Mouse (Mus musculus): ENCODE data around the gene Ccdc78. TPM values are rescaled to one million over a fixed set of nuclear protein-coding genes. Genes with fewer than 3 reads are reported as not detected.

The Ccdc78 gene
- total and polyA plus RNA-seq, 2 experiments from 2014 or later: 0.10 to 1.2 TPM

DNA sequence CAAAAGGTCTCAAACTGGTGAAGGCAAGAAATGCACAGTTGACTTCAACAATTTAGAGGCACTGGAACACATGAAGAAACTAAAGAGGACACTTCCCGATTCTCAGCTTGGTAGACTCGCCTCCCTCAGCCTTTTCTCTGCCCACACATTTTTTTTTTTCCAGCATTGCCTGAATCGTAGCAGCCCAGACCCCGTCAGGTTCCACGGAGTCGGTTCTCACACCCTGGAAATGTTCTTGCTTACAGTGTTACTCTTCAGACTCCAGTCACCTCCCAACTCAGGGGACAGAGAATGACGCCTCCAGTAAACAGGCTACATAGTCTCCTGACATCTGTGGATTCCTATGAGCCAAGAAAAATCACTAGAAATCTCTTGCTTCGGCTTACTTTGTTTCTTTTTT, 26.2 kb upstream of the Ccdc78 start:
- H3K9me3 ChIP-seq (ENCODE audit: low read length): no peaks in the 10 kb centered on the region
- no peaks in the 10 kb centered on the region for H3K36me3 ChIP-seq (ENCODE audit: insufficient read depth, low read length)
- H3K27ac ChIP-seq: no peak overlapping the region
- no peak overlapping the region for H3K4me3 ChIP-seq (ENCODE audit: low read length)
- WGBS: 79% methylated on average over 8 of the region's 8 CpGs
- no peaks in the 10 kb centered on the region for H3K4me1 ChIP-seq (ENCODE audit: insufficient read depth, low read length)
- H3K9ac ChIP-seq (replicated peaks; ENCODE audit: low read length): no peak overlapping the region
- ATAC-seq (no peak), DNase-seq (ENCODE audit: low spot score) (no peak)
- no peak for TF ChIP-seq CTCF (IDR thresholded peaks at IDR 0.05; ENCODE audit: low read depth)
- no peak overlapping the region for H3K4me2 ChIP-seq (ENCODE audit: low read depth, low read length)
- H3K27me3 ChIP-seq (ENCODE audit: insufficient read depth, low read length): no peaks in the 10 kb centered on the region

DNA sequence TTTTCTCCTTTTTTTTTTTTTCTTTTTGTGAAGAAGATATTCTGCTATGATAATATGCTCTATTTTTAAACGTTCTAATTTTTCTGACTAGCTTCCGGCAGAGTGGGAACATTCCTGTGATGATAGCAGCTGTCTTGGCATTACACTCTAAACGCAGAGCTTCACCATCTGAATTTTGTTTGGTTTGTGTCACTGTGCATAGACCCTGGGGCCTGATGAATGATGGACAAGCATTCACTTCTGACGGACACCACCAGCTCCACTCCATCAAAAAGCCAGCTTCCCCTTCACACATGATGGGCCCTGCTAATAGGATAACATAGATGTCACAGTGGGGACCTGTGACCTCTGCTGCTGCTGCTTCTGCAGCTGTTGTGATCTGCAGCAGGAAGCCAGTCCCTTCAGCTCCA, 24.8 kb upstream of the Ccdc78 start:
- no peak overlapping the region for H3K4me3 ChIP-seq (ENCODE audit: low read length)
- ATAC-seq (no peak), DNase-seq (ENCODE audit: low spot score) (no peak)
- H3K36me3 ChIP-seq (ENCODE audit: insufficient read depth, low read length): no peaks in the 10 kb centered on the region
- H3K27me3 ChIP-seq (ENCODE audit: insufficient read depth, low read length): no peaks in the 10 kb centered on the region
- H3K27ac ChIP-seq: no peak overlapping the region
- no peaks in the 10 kb centered on the region for H3K4me1 ChIP-seq (ENCODE audit: insufficient read depth, low read length)
- WGBS: 19% methylated on average over 4 of the region's 4 CpGs
- H3K4me2 ChIP-seq (ENCODE audit: low read depth, low read length): no peak overlapping the region
- no peak for TF ChIP-seq CTCF (IDR thresholded peaks at IDR 0.05; ENCODE audit: low read depth)
- H3K9me3 ChIP-seq (ENCODE audit: low read length): no peaks in the 10 kb centered on the region
- H3K9ac ChIP-seq (replicated peaks; ENCODE audit: low read length): no peak overlapping the region

DNA sequence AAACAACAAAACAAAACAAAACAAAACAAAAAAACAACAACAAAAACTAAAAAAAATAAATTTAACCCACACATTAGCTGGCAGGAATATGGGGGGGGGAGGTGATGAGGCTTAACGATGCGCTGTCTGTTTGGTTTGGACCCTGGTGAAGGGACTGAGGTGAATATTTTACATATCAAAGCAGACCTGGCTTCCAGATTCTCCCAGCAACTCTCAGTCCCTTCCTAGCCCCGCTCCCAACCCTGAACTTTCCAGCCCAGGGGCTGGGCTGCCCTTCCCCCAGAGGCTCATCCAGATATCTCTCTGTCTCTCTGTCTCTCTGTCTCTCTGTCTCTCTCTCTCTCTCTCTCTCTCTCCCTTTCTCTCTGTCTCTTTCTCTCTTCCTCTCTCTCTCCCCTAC, 23.8 kb upstream of the Ccdc78 start:
- WGBS: 32% methylated on average over 3 of the region's 3 CpGs
- Histone ChIP-seq H3K9ac (replicated peaks; ENCODE audit: low read length) (no peak overlapping the region), H3K4me3 (ENCODE audit: low read length) (no peak overlapping the region), H3K36me3 (ENCODE audit: insufficient read depth, low read length) (no peaks in the 10 kb centered on the region), H3K9me3 (ENCODE audit: low read length) (no peaks in the 10 kb centered on the region), H3K27me3 (ENCODE audit: insufficient read depth, low read length) (no peaks in the 10 kb centered on the region), H3K27ac (no peak overlapping the region), H3K4me1 (ENCODE audit: insufficient read depth, low read length) (no peaks in the 10 kb centered on the region), H3K4me2 (ENCODE audit: low read depth, low read length) (no peak overlapping the region)
- TF ChIP-seq CTCF (IDR thresholded peaks at IDR 0.05; ENCODE audit: low read depth): no peak
- DNase-seq (ENCODE audit: low spot score): no peak
- ATAC-seq: no peak

DNA sequence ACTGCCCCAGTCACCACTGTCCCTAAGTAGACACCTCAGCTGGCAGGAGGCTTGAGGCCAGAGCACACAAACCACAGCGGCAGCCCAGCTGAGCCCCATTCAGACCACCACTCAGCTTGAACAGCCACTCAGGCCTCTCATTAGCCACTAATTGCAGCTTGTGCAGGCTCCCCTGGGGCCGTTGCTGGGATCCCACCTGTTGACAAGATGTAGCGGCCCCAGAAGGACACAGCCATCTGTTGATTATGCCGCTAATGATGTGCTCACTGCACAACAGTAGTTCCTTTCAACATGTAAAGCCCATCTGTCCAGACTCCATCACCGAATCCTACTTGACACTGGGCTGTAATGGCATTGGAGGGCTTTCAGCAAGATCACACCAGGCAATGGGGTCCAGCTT, 20.5 kb upstream of the Ccdc78 start:
- Histone ChIP-seq H3K9ac (replicated peaks; ENCODE audit: low read length) (no peak overlapping the region), H3K4me2 (ENCODE audit: low read depth, low read length) (no peak overlapping the region), H3K4me1 (ENCODE audit: insufficient read depth, low read length) (no peaks in the 10 kb centered on the region), H3K4me3 (ENCODE audit: low read length) (no peak overlapping the region), H3K27ac (no peak overlapping the region), H3K36me3 (ENCODE audit: insufficient read depth, low read length) (no peaks in the 10 kb centered on the region), H3K9me3 (ENCODE audit: low read length) (no peaks in the 10 kb centered on the region), H3K27me3 (ENCODE audit: insufficient read depth, low read length) (no peaks in the 10 kb centered on the region)
- ATAC-seq (no peak), DNase-seq (ENCODE audit: low spot score) (no peak)
- 38% methylated on average over 5 of the region's 5 CpGs for WGBS
- TF ChIP-seq CTCF (IDR thresholded peaks at IDR 0.05; ENCODE audit: low read depth): no peak

DNA sequence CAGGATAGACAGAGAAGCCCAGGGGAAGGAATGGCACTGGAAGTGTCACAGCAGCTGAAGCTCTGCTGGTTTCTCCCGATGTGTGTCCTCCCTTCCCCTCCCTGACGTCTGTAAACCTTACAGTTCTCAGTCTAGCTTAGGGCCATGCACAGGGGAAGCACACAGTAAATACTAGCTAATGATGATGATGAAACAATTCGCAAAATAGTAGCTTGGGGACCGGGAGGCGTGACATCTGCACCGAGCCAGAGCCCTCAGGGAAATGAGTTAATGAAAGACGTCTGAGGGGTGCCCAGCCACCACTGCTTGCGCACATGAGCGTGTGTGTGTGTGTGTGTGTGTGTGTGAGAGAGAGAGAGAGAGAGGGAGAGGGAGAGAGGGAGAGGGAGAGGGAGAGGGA, 17.0 kb upstream of the Ccdc78 start:
- 43% methylated on average over 9 of the region's 9 CpGs for WGBS
- no peaks in the 10 kb centered on the region for H3K27me3 ChIP-seq (ENCODE audit: insufficient read depth, low read length)

DNA sequence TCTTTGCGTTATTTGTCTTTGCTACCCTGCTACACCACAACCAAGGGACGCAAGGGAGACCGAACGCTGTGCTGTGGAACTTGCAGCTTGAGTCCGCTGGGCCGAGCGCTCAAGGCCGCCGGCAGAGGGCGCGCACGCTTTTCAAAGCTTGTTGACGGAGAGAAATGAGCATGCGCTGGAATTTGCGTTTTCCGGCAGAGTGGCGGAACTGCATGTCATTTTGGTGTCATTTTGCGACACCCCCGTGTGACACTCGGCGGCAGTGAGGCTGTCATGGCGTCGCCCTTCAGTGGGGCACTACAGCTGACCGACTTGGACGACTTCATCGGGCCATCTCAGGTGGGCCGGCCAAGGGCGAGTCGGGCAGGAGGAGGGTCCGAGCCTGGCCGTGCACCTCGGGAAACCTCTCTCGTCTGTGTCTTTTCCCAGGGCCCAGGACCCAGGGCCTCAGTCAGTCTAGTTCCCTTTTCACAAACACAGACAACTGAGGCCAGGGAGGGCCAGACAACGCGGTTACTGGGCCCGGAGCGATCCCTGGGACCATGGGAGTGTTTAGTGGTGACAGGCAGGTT, 12.7 kb upstream of the Ccdc78 start, which contains the start of gene Narfl:
Gene Narfl, plus strand, starts transcription at position 228 of the 572 bp plus-strand sequence.
- TF ChIP-seq CTCF (IDR thresholded peaks at IDR 0.05; ENCODE audit: low read depth): peak; percentile 98
- no peak within 1 kb of the TSS for H3K27ac ChIP-seq
- under 1% methylated on average over 37 of the region's 37 CpGs for WGBS

More for the DNA sequence above, 17.0 kb upstream of the Ccdc78 start:
- DNase-seq (ENCODE audit: low spot score) (no peak), ATAC-seq (no peak)
- Histone ChIP-seq H3K36me3 (ENCODE audit: insufficient read depth, low read length) (no peaks in the 10 kb centered on the region), H3K9me3 (ENCODE audit: low read length) (no peaks in the 10 kb centered on the region), H3K4me3 (ENCODE audit: low read length) (no peak overlapping the region), H3K27ac (no peak overlapping the region), H3K4me1 (ENCODE audit: insufficient read depth, low read length) (peaks cover 5% of the 10 kb centered on the region; the same call in 1 of the 2 replicates), H3K4me2 (ENCODE audit: low read depth, low read length) (no peak overlapping the region), H3K9ac (replicated peaks; ENCODE audit: low read length) (no peak overlapping the region)
- TF ChIP-seq CTCF (IDR thresholded peaks at IDR 0.05; ENCODE audit: low read depth): no peak

DNA sequence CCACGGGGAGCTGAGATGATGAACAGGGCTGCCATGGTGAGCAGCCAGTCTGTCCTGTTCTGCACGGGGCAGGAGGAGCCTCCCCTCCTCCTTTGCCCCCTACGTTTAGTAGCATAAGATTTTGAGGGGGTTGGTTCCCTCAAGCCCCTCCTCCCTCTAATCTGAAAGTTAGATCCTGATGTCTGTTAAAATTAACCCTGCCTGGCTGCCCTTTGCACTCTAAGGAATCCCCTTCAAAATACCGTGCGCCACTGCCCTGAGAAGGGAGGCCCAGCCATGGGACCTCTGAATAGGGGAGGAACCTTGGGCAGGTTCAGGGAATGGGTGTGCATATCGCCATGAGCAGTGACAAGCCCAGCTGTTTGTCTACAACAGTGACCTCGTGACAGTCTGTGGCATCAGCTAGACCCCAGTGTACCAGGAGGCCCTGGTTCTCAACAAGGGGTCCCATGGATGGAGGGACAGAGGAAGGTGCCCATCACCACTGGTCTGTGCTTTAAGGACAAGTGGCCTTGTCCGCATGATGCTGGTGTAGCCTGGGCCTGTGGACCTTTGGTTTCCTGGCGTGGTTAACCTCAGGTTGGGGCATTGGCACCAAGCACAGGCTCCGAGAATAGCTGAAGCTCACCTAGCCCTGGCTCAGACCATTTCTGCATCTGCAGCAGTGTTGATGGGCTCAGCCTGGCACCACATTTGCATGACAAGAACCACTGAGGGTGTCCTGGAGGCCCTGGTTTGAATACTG, 10.9 kb upstream of the Ccdc78 start:
- H3K9me3 ChIP-seq (ENCODE audit: low read length): no peaks in the 10 kb centered on the region
- peaks cover 7% of the 10 kb centered on the region; the same call in 1 of the 2 replicates for H3K4me1 ChIP-seq (ENCODE audit: insufficient read depth, low read length)
- no peak overlapping the region for H3K4me2 ChIP-seq (ENCODE audit: low read depth, low read length)
- no peak for DNase-seq (ENCODE audit: low spot score)
- H3K4me3 ChIP-seq (ENCODE audit: low read length): no peak overlapping the region
- no peaks in the 10 kb centered on the region for H3K27me3 ChIP-seq (ENCODE audit: insufficient read depth, low read length)
- H3K36me3 ChIP-seq (ENCODE audit: insufficient read depth, low read length): 0 out of 2 replicates have a peak, but pooled peaks cover 4% of the 10 kb centered on the region
- WGBS: 85% methylated on average over 10 of the region's 10 CpGs
- H3K9ac ChIP-seq (replicated peaks; ENCODE audit: low read length): no peak overlapping the region
- no peak overlapping the region for H3K27ac ChIP-seq
- no peak for ATAC-seq
- TF ChIP-seq CTCF (IDR thresholded peaks at IDR 0.05; ENCODE audit: low read depth): no peak

More for the DNA sequence above, 12.7 kb upstream of the Ccdc78 start, which contains the start of gene Narfl:
- Histone ChIP-seq H3K27me3 (ENCODE audit: insufficient read depth, low read length) (no peaks in the 10 kb centered on the region), H3K4me3 (ENCODE audit: low read length) (peak within 1 kb of the TSS; percentile 72), H3K4me2 (ENCODE audit: low read depth, low read length) (peak within 1 kb of the TSS; percentile 89), H3K9ac (replicated peaks; ENCODE audit: low read length) (peak within 1 kb of the TSS; percentile 82), H3K4me1 (ENCODE audit: insufficient read depth, low read length) (peaks cover 7% of the 10 kb centered on the region; the same call in 1 of the 2 replicates), H3K9me3 (ENCODE audit: low read length) (no peaks in the 10 kb centered on the region), H3K36me3 (ENCODE audit: insufficient read depth, low read length) (0 out of 2 replicates have a peak, but pooled peaks cover 4% of the 10 kb centered on the region)
- ATAC-seq: peak; percentile 90
- DNase-seq (ENCODE audit: low spot score): peak; percentile 99
